Mouse (Mus musculus): ENCODE results near the gene H2afz. TPM values are rescaled to one million over a fixed set of nuclear protein-coding genes. Genes with fewer than 3 reads are reported as not detected.
"Not testable (repeated sequence)": the region's sequence is repeated elsewhere in the genome, so short reads cannot be mapped to it uniquely, and the experiment has no call there.

The H2afz gene
- polyA plus RNA-seq, 1 experiment from 2014 or later = 2,961 TPM

DNA sequence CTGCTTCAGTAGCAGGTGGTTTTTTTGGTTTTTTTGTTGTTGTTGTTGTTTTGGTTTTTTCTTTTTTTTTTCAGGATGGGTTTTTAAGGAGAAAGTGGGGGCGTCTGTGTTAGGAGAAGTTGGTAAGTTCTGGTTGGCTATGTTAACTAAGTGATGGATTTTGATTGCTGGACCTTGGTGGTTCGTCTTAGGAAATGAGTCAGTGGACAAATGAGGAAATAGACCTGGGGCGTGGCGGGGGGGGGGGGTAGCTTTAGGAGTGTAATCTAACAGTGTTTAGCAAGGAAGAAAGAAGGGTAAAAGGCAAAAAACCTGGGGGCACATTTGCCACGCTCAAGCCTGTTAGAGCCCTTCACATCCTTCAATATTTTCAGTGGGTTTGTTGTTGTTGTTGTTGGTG lies 17.7 kb upstream of the H2afz start:
- no peak overlapping the region for H3K4me2 ChIP-seq
- H3K27me3 ChIP-seq = no peaks in the 10 kb centered on the region
- H3K36me3 ChIP-seq (replicated peaks) = no peaks in the 10 kb centered on the region
- H3K9ac ChIP-seq = no peak overlapping the region
- H3K27ac ChIP-seq = no peak overlapping the region
- H3K4me3 ChIP-seq (replicated peaks) = no peak overlapping the region
- H3K9me3 ChIP-seq = no peaks in the 10 kb centered on the region
- H3K4me1 ChIP-seq = peaks cover 5% of the 10 kb centered on the region; the same call in 1 of the 2 replicates
- 90% methylated on average over 5 of the region's 5 CpGs for WGBS
- ATAC-seq (ENCODE audit: low FRiP score) = no peak

DNA sequence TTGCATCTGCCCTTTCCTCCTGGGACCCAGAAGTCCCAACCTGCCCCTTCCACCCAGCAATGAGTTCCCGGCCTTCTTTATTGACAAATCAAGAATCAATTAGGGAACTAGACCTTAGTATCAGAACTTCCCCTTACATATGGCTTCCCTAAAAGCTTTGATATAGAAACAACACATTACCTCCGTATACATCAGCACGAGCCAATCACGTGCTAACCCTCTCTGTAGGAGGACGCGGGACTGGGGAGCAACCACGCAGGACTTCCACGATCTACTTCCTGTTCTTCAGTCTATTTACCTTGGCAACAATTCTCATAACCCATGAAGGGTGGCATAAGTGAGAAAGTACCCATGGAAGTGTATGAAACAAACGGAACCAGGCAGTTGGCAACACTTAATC lies 15.9 kb upstream of the H2afz start:
- Histone ChIP-seq H3K27ac (no peak overlapping the region), H3K4me2 (no peak overlapping the region), H3K9ac (no peak overlapping the region), H3K27me3 (no peaks in the 10 kb centered on the region), H3K36me3 (replicated peaks) (no peaks in the 10 kb centered on the region), H3K4me1 (peaks cover 5% of the 10 kb centered on the region; the same call in 1 of the 2 replicates), H3K4me3 (replicated peaks) (no peak overlapping the region), H3K9me3 (no peaks in the 10 kb centered on the region)
- 94% methylated on average over 9 of the region's 9 CpGs for WGBS
- ATAC-seq (ENCODE audit: low FRiP score) = no peak

DNA sequence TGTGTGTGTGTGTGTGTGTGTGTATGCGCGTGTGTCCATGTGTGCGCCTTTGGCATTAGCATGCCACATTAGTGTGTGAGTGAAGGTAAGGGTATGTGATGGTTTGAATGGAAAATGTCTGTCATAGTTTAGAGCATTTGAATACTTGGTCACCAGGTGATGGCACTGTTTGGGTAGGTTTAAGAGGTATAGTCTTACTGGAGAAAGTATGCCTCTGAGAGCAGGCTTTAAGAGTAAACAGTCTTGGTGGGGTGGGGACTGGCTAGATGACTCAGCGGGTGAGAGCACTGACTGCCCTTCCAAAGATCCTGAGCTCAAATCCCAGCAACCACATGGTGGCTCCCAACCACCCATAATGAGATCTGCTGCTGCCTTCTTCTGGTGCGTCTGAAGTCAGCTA lies 14.6 kb upstream of the H2afz start:
- H3K4me2 ChIP-seq = no peak overlapping the region
- no peak overlapping the region for H3K9ac ChIP-seq
- H3K4me3 ChIP-seq (replicated peaks) = no peak overlapping the region
- no peaks in the 10 kb centered on the region for H3K36me3 ChIP-seq (replicated peaks)
- no peaks in the 10 kb centered on the region for H3K9me3 ChIP-seq
- 88% methylated on average over 5 of the region's 5 CpGs for WGBS
- peaks cover 5% of the 10 kb centered on the region; the same call in 1 of the 2 replicates for H3K4me1 ChIP-seq
- H3K27ac ChIP-seq = no peak overlapping the region
- H3K27me3 ChIP-seq = no peaks in the 10 kb centered on the region
- no peak for ATAC-seq (ENCODE audit: low FRiP score)

DNA sequence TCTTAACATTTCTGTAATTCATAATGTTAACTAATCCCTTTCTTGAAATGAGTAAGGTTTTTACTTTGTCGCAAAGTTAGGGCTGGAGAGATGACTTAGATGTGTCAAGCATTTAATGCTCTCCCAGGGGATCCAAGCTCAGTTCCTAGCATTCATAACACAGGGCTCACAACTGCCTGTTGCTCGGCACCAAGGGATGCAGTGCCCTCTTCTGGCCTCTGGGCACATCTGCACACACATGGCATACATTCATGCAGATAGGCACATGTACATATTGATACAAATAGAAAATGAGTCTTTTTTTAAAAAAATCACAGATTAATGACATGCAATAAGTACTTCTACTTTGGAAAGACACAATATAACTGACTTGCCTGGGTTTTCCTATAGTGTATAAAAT lies 13.1 kb upstream of the H2afz start:
- WGBS = 92% methylated on average over 2 of the region's 2 CpGs
- no peaks in the 10 kb centered on the region for H3K27me3 ChIP-seq
- H3K27ac ChIP-seq = no peak overlapping the region
- H3K4me2 ChIP-seq = no peak overlapping the region
- peaks cover 5% of the 10 kb centered on the region; the same call in 1 of the 2 replicates for H3K4me1 ChIP-seq
- H3K36me3 ChIP-seq (replicated peaks) = no peaks in the 10 kb centered on the region
- H3K9me3 ChIP-seq = no peaks in the 10 kb centered on the region
- H3K9ac ChIP-seq = no peak overlapping the region
- no peak for ATAC-seq (ENCODE audit: low FRiP score)
- no peak overlapping the region for H3K4me3 ChIP-seq (replicated peaks)

DNA sequence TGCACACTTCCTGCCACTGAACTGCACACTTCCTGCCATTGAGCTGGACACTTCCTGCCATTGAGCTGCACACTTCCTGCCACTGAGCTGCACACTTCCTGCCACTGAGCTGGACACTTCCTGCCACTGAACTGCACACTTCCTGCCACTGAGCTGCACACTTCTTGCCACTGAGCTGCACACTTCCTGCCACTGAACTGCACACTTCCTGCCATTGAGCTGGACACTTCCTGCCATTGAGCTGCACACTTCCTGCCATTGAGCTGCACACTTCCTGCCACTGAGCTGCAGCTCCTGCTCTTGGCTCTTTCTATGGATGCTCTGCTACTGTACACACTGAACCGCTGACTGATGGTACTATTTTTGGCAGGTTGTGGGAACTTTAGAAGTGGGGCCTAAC lies 11.3 kb upstream of the H2afz start:
- ATAC-seq (ENCODE audit: low FRiP score); H3K9me3 ChIP-seq; H3K4me1 ChIP-seq; H3K27me3 ChIP-seq; H3K4me2 ChIP-seq; H3K27ac ChIP-seq; H3K4me3 ChIP-seq (replicated peaks); H3K9ac ChIP-seq; H3K36me3 ChIP-seq (replicated peaks): not testable (repeated sequence)
- WGBS = 100% methylated on average over 1 of the region's 1 CpGs

DNA sequence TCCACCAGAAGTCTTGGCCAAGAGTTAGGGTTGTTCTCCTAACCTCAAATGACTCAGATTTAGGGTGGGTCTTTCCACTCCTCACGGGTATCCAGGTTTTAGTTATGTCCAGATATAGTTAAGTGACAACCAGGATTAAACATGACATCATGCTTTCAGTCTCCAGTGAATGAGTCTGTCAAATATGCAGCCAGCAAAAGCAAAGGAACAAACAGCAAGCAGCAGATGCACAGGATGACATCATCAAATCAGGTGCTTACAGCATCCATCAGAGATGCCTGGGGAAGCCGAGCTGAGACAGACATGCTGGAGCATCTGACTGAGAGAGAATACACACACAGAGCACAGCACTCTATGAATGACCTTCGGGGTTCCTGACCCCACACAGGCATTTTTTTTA lies 9.0 kb upstream of the H2afz start:
- H3K4me3 ChIP-seq (replicated peaks) = no peak overlapping the region
- no peaks in the 10 kb centered on the region for H3K4me1 ChIP-seq
- H3K9ac ChIP-seq = no peak overlapping the region
- WGBS = 77% methylated on average over 3 of the region's 3 CpGs
- no peak overlapping the region for H3K4me2 ChIP-seq
- H3K27ac ChIP-seq = no peak overlapping the region
- no peaks in the 10 kb centered on the region for H3K36me3 ChIP-seq (replicated peaks)
- no peaks in the 10 kb centered on the region for H3K9me3 ChIP-seq
- no peak for ATAC-seq (ENCODE audit: low FRiP score)
- H3K27me3 ChIP-seq = no peaks in the 10 kb centered on the region

DNA sequence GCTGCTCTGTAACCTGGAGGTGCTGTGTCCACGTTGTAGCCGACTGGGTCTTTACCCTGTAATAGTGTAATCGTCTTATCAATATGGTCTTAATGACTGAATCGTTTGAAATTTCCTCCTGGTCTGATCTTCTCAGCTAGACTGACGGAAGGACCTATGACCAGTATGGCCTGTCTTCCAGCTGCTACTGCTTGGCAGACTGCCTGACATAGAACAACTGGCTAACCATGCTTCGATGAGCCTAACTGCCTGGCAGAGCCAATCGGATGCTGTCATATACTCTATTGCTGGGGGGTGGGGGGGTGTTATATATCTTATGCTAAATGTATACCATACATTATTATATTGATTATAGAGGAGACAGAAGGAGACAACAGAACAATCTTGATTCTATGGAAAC lies 8.2 kb upstream of the H2afz start:
- no peak for ATAC-seq (ENCODE audit: low FRiP score)
- no peak overlapping the region for H3K9ac ChIP-seq
- H3K9me3 ChIP-seq = no peaks in the 10 kb centered on the region
- 86% methylated on average over 7 of the region's 7 CpGs for whole genome bisulfite sequencing
- H3K4me2 ChIP-seq = no peak overlapping the region
- no peaks in the 10 kb centered on the region for H3K36me3 ChIP-seq (replicated peaks)
- no peaks in the 10 kb centered on the region for H3K4me1 ChIP-seq
- H3K4me3 ChIP-seq (replicated peaks) = no peak overlapping the region
- no peaks in the 10 kb centered on the region for H3K27me3 ChIP-seq
- H3K27ac ChIP-seq = no peak overlapping the region

DNA sequence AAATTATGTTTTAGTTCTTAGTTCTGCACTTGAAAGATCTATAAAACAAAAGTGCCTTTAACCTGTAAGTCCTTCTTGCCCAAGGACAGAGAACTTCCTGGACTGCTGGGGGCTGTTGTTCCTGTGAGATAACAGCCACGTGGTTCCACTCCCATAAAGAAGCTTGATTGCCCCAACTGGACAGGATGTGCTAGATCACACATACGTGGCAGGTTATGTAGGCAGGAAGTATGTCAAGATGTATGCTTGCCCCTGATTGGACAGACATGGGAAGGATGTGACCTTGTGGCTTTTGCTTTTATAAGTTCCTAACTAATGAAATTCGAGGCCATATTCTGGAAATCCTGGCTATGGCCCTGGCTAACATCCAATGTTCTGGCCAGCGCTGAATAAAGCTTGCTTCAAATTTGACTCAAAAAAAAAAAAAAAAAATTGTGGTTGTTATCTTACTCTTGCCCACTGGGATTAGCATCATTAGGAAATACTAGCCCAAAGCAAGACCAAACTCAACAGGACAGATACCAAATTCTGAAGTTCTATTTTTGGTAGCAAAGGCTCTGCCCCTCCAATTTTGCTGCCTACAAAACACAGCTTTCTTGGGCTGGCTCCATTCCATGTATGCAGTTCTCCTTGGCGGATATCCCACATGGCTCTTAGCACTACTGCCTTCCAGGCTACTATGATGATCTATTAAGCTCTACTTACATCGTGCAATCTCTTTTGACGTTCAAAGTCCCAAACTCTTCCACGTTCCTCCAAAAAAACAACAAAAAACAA lies 3.7 kb upstream of the H2afz start:
- no peaks in the 10 kb centered on the region for H3K27me3 ChIP-seq
- 90% methylated on average over 8 of the region's 8 CpGs for WGBS
- no peak overlapping the region for H3K27ac ChIP-seq
- no peak for ATAC-seq (ENCODE audit: low FRiP score)
- H3K4me3 ChIP-seq (replicated peaks) = no peak overlapping the region
- no peak overlapping the region for H3K4me2 ChIP-seq
- no peaks in the 10 kb centered on the region for H3K36me3 ChIP-seq (replicated peaks)
- H3K9ac ChIP-seq = no peak overlapping the region
- H3K4me1 ChIP-seq = peaks cover 6% of the 10 kb centered on the region
- H3K9me3 ChIP-seq = no peaks in the 10 kb centered on the region

DNA sequence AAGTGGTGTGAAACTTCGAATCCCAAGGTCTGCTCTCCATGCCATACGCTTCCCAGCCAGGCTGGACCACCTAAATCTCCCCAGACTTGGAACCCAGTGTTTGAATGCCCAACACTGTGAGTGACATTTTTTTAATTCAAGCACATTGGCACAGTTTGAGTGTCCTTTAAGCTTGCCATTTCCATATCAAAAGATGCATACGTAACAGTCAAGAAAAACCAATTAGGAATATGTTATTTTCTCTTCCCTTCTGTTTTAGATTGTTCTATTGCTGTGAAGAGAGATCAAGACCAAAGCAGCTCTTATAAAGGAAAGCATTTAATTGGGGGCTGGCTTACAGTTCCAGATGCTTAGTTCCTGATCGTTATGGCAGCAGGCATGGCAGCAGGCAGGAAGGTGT lies 2.9 kb upstream of the H2afz start:
- H3K4me1 ChIP-seq = peaks cover 11% of the 10 kb centered on the region
- peaks cover 3% of the 10 kb centered on the region for H3K36me3 ChIP-seq (replicated peaks)
- no peaks in the 10 kb centered on the region for H3K27me3 ChIP-seq
- H3K4me3 ChIP-seq (replicated peaks) = no peak overlapping the region
- no peak overlapping the region for H3K4me2 ChIP-seq
- 67% methylated on average over 4 of the region's 4 CpGs for WGBS
- H3K9me3 ChIP-seq = no peaks in the 10 kb centered on the region
- no peak overlapping the region for H3K27ac ChIP-seq
- no peak overlapping the region for H3K9ac ChIP-seq
- no peak for ATAC-seq (ENCODE audit: low FRiP score)

DNA sequence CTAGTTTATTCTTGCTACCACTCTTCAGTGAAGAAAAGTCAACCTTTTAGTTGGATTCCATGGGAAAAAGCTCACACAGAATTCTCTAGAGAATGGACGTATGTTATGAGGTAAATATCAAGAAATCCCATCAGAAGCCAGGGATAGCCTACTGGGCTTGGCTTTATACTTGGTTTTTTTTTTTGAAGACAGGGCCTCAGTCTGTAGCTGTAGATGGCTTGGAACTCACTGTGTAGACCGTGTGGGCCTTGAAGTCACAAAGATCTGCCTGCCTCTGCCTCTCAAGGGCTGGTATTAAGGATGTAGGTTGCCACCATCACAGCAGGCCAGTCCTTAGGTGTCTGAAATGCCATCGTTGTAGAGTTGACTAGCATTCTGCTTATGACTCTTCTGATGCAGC lies 1.7 kb upstream of the H2afz start:
- no peak for ATAC-seq (ENCODE audit: low FRiP score)
- H3K9ac ChIP-seq = no peak overlapping the region
- no peak overlapping the region for H3K4me2 ChIP-seq
- no peaks in the 10 kb centered on the region for H3K27me3 ChIP-seq
- H3K27ac ChIP-seq = no peak overlapping the region
- WGBS = 90% methylated on average over 3 of the region's 3 CpGs
- peaks cover 19% of the 10 kb centered on the region for H3K4me1 ChIP-seq
- H3K36me3 ChIP-seq (replicated peaks) = peaks cover 9% of the 10 kb centered on the region
- H3K4me3 ChIP-seq (replicated peaks) = no peak overlapping the region
- H3K9me3 ChIP-seq = no peaks in the 10 kb centered on the region

DNA sequence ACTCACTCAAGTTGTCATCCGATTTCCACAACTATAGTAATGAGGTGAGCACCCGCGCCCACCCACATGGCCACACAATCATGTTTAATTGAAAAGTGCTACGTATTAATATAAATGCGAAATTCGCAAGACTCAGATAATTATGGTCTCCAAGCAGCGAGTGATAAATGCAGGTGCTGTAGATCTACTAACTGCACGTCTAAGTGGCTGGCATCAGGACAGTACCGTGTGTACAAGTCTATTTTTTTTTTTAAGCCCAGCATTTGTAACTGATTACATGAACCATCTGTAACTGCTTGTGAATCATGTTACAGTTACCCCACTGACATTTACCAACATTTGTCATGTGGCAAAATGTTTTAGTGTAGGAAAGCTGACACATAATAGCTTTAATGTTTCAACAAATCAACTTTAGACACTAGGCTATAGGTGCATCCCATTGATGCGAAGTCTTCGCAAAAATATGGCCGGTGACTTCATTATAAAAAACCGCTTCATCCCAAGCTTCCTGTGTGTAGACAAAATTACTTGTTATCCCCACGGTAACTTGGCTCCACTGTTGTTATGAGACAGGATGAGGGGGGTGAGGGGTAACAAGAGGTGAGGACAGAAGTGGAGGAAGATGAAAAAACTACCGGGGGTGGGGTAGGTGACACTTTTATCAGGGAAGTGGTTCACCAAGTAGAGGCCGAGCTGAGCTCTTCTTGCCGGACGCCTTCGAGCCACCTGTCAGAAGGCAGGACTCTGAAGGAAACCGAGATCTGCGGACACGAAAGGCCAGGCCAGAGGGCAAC lies 760 bp upstream of the H2afz start:
- H3K27ac ChIP-seq = peak overlapping the region; percentile 99
- peak overlapping the region; percentile 63 for H3K9ac ChIP-seq
- no peak for ATAC-seq (ENCODE audit: low FRiP score)
- no peaks in the 10 kb centered on the region for H3K27me3 ChIP-seq
- peak overlapping the region; percentile 89 for H3K4me3 ChIP-seq (replicated peaks)
- peaks cover 23% of the 10 kb centered on the region for H3K4me1 ChIP-seq
- H3K4me2 ChIP-seq = peak overlapping the region; percentile 54
- H3K9me3 ChIP-seq = no peaks in the 10 kb centered on the region
- peaks cover 9% of the 10 kb centered on the region for H3K36me3 ChIP-seq (replicated peaks)
- 40% methylated on average over 22 of the region's 22 CpGs for WGBS

DNA sequence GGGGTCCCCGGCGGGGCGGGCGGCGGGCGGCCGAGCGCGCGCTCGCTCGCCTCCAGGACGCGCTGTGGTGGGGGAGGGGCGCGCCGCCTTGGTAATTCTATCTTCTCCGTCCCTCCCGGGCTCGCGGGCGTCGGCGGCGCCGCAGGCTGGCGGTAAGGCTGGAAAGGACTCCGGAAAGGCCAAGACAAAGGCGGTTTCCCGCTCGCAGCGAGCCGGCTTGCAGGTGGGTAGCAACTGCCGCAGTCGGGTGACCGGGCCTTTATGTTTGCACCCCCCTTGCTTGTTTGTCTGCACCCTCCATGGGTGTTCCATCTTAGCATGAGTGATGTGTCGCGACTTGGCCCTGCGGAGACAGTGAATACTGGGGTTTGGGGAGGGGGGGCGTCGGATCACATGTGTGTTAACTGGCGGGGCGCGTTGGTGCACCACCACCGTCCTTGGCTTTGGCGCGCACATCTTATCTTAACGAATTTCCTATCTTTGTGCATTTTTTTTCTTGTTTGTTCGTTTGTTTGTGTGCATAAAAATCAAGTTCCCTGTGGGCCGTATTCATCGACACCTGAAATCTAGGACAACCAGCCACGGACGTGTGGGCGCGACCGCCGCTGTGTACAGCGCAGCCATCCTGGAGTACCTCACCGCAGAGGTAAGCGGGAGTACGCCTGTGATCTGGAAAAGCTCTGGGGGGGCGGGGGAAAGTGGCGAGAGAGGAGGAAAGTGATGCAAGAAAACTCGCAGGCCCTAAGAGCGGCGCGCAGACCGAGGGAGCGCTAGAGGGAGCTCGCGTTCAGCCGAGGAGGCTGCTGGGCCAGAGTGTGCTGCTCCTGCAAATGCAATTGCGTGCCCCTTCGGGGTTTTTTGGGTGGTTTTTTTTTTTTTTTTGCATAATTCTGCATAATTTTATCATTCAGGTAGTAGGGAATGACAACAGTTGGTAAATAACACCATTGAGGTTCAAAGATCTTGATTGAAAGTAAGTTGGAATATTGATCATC lies 998 bp downstream of the H2afz start:
- Histone ChIP-seq H3K4me3 (replicated peaks) (peak overlapping the region; percentile 89), H3K4me1 (peaks cover 24% of the 10 kb centered on the region), H3K9ac (peak overlapping the region; percentile 98), H3K36me3 (replicated peaks) (peaks cover 9% of the 10 kb centered on the region), H3K9me3 (no peaks in the 10 kb centered on the region), H3K4me2 (peak overlapping the region; percentile 53), H3K27ac (peak overlapping the region; percentile 99), H3K27me3 (no peaks in the 10 kb centered on the region)
- ATAC-seq (ENCODE audit: low FRiP score) = peak; percentile 57
- WGBS = under 1% methylated on average over 63 of the region's 74 CpGs

Measured in forebrain, embryonic 12.5 days (tissue).